Mouse (Mus musculus): ENCODE data around the gene Gm2431.
"Not testable (repeated sequence)": the region's sequence is repeated elsewhere in the genome, so short reads cannot be mapped to it uniquely, and the experiment has no call there.

Gene Gm2431

DNA sequence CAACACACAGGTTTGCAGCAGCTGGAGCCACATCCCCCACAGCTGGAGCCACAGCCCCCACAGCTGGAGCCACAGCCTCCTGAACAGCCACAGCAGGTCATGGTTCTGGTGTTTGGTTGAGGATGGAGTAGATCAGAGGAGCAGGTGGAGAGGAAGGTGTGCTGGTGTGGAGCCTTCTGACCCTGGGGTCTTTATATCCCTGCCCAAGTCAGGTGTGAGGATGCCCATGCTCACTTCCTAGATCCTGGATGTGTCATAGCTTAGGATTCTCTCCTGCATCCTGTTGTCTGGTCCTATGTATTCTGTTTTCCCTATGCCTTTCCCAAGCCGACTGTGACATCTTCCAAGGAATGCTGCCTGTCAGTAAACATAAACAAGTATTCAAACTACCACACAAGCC lies at the start of gene Gm2431:
TSS of gene Gm2431 (minus strand) at position 101 of the 400 bp plus-strand sequence.
- in situ Hi-C loops (cut with MboI, MseI) = not testable (repeated sequence)

DNA sequence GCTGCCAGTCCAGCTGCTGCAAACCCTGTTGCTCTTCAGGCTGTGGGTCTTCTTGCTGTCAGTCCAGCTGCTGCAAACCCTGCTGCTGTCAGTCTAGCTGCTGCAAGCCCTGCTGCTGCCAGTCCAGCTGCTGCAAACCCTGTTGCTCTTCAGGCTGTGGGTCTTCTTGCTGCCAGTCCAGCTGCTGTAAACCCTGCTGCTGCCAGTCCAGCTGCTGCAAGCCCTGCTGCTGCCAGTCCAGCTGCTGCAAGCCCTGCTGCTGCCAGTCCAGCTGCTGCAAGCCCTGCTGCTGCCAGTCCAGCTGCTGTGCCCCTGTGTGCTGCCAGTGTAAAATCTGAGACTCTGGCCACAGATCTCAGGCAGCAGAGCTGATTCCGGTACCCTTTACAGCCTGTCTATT lies 45.8 kb upstream of the Gm2431 start:
- in situ Hi-C loops (cut with MboI, MseI) = not testable (repeated sequence)

DNA sequence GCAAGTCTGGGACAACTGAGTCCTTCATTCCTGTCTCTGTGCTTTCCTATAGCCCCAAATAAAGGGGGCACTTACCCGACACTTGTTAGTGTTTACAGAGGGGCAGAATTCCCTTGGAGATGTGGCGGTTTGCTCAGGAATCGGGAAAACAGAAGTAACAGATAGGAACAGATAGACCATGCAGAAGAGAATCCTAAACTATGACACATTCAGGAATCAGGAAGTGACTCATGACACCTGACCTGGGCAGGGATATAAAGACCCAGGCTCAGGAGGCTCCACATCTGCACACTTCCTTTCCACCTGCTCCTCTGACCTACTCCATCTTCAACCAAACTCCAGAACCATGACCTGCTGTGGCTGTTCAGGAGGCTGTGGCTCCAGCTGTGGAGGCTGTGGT lies 45.1 kb upstream of the Gm2431 start, which contains the start of gene Krtap5-4:
TSS of gene Krtap5-4 (plus strand) at position 301 of the 400 bp plus-strand sequence.
- in situ Hi-C loops (cut with MboI, MseI) = no loop called here

DNA sequence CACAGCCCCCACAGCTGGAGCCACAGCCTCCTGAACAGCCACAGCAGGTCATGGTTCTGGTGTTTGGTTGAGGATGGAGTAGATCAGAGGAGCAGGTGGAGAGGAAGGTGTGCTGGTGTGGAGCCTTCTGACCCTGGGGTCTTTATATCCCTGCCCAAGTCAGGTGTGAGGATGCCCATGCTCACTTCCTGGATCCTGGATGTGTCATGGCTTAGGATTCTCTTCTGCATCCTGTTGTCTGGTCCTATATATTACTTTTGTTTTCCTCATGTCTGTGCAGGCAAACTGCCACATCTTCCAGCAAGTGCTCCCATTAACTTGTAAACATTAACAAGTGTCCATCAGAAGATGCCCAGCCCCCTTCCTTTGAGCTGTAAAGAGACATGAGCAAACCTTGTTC lies 38.9 kb upstream of the Gm2431 start, which contains the start of gene Krtap5-1:
TSS of gene Krtap5-1 (minus strand) at position 101 of the 400 bp plus-strand sequence.
- in situ Hi-C loops (cut with MboI, MseI) = not testable (repeated sequence)

DNA sequence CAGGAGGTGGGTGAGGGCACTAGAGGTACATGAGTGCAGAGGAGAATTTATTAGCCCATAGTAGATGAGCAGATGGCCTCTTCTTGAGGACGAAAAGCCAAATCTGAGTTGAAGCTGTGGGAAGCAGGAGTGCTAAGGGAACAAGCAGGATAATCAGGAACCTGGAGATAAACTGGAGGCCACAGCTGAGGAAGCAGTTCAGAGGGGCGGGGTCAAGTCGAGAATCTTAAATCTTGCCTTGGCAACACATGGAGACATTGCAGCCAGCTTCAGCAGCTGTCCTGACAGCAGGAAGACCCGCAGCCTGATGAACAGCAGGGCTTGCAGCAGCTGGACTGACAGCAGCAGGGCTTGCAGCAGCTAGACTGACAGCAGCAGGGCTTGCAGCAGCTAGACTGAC lies 38.0 kb upstream of the Gm2431 start:
- in situ Hi-C loops (cut with MboI, MseI) = not testable (repeated sequence)

DNA sequence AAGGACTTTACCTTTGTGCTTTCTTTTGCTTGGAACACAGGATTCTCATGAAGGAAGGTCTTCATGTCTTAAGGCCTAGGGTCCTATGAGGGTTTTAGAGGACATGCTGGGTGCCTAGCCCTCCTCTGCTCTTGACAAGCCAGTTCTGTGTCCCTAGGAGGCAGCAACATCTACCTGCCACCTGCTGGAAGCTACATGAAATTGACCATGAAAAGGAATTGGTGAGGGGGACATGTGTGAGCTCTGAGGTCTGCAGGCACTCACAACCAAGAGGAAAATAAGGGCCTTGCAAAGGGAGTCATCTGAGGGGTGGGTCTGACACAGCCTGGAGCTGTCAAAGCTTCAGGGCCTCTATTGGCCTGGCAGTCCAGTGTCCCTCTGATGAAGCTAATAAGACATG lies 37.3 kb upstream of the Gm2431 start:
- in situ Hi-C loops (cut with MboI, MseI) = no loop called here

DNA sequence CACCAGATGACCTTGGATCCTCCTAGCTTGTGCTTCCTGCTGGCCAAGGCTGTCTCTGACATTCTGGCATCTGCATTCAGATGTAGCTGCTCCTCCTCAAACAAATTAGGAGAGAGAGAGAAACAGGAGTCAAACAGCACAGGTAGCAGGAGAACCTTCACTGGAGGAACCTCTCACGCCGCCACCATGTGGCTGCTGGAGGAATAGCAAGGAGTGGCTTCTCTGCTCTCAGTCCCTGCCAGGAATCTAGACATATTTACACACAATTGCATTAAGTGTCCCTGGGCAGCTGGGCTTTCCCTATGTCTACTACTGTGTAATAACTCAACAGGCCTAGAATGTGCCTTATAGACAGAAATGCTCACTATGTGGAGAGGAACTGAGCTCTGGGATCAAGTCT lies 35.7 kb upstream of the Gm2431 start:
- in situ Hi-C loops (cut with MboI, MseI) = not testable (repeated sequence)

DNA sequence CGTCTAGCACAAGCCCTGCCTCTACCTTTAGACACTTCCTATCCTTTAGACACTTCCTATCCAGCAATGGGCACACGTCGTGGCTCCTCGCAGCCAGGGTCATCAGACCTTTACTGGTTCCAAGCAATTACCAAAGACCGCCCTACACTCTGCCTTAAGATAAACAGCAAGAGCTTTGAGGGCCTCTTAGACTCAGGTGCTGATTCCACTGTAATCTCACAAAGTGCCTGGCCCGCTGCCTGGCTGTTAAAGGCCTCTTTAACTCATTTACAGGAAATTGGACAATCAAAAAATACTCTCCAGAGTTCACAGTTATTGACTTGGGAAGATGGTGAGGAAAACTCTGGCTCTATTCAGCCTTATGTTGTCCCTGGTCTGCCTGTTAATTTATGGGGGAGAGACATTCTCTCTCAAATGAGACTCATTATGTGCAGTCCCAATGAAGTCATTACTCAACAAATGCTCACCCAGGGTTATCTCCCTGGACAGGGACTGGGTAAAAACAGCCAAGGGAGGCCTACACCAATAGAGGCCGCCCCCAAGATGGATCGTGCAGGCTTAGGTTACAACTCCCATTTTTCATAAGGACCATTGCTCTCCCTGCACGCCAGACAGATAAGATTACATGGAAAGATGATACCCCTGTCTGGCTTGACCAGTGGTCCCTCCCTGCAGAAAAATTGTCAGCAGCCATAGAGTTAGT lies 27.9 kb upstream of the Gm2431 start:
- in situ Hi-C loops (cut with MboI, MseI) = loop anchor here in 1 of 2 experiments (10.0 kb wide), 1 partner anchor 1241 kb away; no protein-coding TSS in a partner anchor

DNA sequence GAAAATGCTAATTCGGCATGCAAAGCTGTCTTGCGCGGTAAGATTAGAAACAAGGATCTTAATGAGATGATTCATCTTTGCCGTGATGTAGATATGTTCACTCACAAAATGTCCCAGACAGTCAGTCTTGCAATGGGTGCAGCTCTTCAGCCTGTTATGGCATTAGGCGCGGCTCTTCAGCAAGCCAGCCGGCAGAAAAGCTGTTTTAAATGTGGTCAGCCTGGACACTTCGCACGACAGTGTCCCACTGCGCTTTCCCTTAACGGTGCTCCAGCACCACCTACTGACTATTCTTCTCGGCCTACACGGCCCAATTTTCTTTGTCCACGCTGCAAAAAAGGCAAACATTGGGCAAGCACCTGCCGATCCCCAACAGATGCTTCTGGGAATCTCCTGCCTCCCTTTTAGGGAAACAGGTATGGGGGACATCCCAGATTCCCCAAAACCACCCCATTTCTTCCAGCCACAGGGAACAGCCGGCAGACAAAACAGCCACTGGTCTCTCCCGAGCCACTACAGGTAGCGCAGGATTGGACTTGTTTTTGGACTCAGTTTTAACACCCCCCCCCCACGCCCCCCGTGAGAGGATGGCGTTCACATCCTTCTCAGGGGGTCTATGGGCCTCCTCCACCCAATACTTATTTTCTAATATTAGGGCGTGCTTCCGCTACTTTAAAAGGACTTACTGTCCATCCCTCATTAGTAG lies 27.1 kb upstream of the Gm2431 start:
- in situ Hi-C loops (cut with MboI, MseI) = loop anchor here in 1 of 2 experiments (10.0 kb wide), 1 partner anchor 1240 kb away; no protein-coding TSS in a partner anchor

DNA sequence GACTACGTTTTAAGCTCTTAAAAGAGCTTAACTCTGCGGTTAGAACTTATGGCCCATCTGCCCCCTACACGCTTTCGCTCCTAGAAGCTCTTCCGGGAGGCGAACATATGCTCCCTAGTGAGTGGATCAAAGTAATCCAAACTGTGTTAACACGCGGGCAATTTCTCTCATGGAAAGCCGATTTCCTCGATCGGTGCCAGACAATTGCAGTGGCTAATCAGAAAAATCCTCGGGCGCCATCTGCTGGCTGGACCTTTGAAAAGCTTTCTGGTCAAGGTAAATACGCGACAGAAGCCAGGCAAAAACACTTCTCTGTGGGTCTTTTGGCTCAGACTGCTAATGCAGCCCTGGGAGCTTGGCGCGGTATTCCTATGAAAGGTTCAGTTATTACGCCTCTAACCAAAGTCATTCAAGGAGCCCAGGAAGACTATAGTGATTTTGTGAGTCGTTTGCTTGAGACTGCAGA lies 26.5 kb upstream of the Gm2431 start:
- in situ Hi-C loops (cut with MboI, MseI) = loop anchor here in 1 of 2 experiments (10.0 kb wide), 1 partner anchor 1240 kb away; no protein-coding TSS in a partner anchor

DNA sequence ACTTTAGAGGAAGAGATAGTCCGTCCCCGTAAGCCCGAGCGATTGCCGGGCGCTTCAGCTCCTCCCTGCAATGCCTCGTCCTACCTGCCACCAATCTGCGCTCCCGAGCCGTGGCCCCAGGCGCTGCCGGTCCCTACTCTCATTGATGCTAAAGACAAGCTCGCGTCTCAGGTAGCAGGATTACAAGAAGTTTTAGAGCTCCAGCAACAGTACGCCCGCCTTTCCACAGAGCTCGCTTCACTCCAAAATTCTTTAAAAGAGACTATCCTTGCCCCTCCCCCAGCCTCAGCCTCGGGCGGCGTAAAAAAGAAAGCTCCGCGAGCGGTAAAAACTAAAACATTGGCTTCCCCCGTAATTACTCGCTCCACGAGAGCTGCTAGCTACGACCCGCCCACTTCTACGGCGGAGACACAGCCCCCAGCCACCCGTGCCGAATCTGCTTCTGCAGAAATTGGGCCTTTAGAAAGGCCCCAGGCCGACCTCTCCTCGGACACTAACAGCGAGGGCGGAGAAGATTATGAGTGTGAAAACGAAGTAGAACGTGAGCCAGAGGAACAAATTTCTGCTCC lies 26.0 kb upstream of the Gm2431 start:
- in situ Hi-C loops (cut with MboI, MseI) = loop anchor here in 1 of 2 experiments (10.0 kb wide), 1 partner anchor 1239 kb away; no protein-coding TSS in a partner anchor

DNA sequence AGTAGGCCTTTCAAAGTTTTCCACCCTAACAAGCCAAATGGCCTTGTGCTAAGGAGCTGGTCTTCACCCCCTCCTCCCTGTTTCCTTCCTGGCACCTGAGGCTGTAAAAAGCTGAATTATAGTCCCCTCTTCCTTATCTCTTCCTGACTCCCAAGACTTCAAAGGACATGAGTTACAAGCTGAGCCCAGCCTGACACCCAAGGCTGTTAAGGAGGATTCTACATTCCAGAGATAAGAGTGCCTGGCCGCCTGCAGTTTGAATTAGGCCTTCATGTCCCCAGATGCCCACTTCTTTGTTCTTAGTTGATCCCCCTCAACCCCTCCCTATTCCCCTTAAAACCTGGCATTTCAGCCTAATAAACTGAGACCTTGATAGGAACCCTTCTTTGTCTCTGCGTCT lies 24.7 kb upstream of the Gm2431 start:
- in situ Hi-C loops (cut with MboI, MseI) = loop anchor here in 1 of 2 experiments (10.0 kb wide), 1 partner anchor 1238 kb away; no protein-coding TSS in a partner anchor

DNA sequence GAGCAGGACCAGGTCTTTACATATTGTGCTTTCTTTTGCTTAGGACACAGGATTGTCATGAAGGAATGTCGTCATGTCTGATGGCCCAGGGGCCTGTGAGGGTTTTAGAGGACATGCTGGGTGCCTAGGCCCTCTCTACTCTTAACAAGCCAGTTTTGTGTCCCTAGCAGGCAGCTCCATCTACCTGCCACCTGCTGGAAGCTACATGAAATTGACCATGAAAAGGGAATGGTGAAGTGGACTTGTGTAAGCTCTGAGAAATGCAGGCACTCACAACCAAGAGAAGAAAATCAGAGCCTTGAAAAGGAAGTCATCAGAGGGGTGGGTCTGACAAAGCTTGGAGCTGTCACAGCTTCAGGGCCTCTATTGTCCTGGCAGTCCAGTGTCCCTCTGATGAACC lies 21.1 kb upstream of the Gm2431 start:
- in situ Hi-C loops (cut with MboI, MseI) = not testable (repeated sequence)

DNA sequence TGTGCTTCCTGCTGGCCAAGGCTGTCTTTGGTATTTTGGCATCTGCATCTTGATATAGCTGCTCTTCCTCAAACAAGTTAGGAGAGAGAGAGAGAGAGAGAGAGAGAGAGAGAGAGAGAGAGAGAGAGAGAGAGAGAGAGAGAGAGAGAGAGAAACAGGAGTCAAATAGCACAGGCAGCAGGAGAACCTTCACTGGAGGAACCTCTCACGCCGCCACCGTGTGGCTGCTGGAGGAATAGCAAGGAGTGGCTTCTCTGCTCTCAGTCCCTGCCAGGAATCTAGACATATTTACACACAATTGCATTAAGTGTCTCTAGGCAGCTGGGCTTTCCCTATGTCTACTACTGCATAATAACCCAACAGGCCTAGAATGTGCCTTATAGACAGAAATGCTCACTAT lies 20.0 kb upstream of the Gm2431 start:
- in situ Hi-C loops (cut with MboI, MseI) = not testable (repeated sequence)

DNA sequence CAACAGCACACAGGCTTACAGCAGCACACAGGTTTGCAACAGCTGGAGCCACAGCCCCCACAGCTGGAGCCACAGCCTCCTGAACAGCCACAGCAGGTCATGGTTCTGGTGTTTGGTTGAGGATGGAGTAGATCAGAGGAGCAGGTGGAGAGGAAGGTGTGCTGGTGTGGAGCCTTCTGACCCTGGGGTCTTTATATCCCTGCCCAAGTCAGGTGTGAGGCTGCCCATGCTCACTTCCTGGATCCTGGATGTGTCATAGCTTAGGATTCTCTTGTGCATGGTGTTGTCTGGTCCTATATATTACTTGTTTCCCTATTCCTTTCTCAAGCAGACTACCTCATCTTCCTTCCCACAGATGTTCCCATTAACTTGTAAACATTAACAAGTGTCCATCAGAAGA lies 16.1 kb upstream of the Gm2431 start, which contains the start of gene Gm4559:
TSS of gene Gm4559 (minus strand) at position 101 of the 400 bp plus-strand sequence.
- in situ Hi-C loops (cut with MboI, MseI) = not testable (repeated sequence)

DNA sequence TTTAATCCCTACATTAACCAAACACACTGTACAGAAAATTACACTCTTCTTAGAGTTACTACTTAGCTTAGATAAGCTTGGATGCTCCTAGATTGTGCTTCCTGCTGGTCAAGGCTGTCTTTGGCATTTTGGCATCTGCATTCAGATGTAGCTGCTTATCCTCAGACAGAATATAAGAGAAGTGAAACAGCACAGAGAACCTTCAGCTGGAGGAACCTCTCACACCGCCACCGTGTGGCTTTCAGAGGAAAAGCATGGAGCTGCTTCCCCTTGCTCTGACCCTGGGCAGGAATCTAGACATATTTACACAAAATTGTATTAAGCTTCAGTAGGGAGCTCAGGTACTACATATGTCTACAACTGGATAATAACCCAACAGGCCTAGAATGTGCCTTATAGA lies 2.6 kb downstream of the Gm2431 start:
- in situ Hi-C loops (cut with MboI, MseI) = no loop called here

DNA sequence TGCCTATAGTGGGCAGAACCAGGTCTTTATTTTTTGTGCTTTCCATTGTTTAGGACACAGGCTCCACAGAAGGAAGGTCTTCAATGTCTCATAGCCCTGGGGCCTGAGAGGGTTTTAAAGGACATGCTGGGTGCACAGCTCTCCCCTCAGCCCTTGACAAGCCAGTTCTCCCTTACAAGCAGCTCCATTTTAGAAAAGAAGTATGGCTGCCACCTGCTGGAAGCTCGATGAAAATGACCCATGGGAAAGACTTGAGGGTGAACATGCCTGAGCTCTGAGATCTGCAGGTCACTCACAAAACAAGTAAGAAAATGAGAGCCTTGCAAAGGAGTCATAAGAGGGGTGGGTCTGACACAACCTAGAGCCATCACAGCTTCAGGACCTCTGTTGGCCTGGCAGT lies 8.3 kb downstream of the Gm2431 start:
- in situ Hi-C loops (cut with MboI, MseI) = no loop called here

DNA sequence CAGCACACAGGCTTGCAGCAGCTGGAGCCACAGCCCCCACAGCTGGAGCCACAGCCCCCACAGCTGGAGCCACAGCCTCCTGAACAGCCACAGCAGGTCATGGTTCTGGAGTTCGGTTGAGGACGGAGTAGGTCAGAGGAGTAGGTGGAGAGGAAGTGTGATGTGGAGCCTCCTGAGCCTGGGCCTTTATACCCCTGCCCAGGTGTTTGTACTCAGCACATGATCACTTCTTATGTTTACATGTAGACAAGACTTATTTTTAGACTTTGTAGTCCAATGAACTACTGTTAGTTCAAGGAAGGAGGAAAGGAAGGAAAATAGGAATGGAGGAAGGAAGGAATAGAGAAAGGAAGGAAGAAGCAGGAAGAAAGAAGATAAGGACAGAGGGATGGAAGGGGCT lies 17.2 kb downstream of the Gm2431 start, which contains the start of gene Gm40460:
TSS of gene Gm40460 (minus strand) at position 101 of the 400 bp plus-strand sequence.
- in situ Hi-C loops (cut with MboI, MseI) = loop anchor here in 1 of 2 experiments (5.0 kb wide), 1 partner anchor 49 kb away; the partner anchor contains the start of gene Gm10153

DNA sequence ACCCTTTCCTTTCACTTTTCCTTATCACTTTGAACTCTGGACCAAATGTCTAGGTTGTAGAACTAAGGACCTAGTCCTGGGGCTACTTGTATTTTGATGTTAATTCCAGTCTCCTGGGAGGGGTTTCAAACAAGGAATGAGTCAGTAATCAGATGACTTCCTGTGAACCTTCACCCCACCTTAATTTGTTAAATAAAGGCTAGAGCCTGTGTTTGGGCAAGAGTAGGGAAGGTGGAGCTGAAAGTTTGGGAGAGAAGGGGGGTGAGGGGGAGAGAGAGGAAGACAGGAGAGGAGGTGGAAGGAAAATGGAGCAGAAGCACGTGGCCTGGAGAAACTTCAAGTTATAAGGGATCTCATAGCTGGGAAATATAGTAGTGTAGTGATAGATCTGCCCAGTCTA lies 26.6 kb downstream of the Gm2431 start:
- in situ Hi-C loops (cut with MboI, MseI) = no loop called here

DNA sequence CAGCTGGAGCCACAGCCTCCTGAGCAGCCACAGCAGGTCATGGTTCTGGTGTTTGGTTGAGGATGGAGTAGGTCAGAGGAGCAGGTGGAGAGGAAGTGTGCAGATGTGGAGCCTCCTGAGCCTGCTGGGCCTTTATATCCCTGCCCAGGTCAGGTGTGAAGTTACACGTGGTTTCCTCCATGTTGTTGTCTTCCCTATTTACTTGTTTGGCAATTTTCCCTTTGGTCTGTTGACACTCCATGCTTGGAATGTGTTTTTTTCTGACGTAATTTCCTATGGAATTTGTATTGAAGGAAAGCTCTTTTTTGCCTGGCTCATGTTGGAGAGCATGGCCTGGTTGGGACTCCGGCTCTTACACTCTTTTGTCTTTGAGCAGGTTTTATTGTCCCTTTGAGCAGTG lies 28.3 kb downstream of the Gm2431 start, which contains the start of gene Krtap5-5:
TSS of gene Krtap5-5 (minus strand) at position 101 of the 400 bp plus-strand sequence.
- in situ Hi-C loops (cut with MboI, MseI) = not testable (repeated sequence)

DNA sequence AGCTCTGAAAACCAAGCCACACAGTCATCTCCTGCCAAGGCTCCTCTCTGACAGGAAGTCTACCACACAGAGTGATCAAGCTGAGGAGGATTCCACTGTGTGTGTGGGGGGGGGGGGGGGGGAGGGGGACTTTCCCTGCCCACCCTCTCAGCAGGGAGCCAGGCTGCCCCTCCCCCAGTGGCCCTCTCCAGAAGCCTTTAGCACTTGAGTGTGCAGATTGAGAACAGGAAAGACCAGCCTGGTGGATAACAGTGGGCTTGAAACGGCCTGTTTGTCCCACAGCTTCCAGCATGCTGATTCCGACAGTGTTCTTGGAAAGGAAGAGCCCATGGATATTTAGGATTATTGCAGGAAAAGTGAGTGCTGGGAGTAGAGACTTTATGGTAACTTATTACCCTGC lies 33.6 kb downstream of the Gm2431 start:
- in situ Hi-C loops (cut with MboI, MseI) = no loop called here

DNA sequence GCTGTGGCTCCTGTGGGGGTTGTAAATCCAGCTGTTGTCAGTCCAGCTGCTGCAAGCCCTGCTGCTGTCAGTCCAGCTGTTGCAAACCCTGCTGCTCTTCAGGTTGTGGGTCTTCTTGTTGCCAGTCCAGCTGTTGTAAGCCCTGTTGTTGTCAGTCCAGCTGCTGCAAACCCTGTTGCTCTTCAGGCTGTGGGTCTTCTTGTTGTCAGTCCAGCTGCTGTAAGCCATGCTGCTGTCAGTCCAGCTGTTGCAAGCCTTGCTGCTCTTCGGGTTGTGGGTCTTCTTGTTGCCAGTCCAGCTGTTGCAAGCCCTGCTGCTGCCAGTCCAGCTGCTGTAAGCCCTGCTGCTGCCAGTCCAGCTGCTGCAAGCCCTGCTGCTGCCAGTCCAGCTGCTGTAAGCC lies 46.0 kb downstream of the Gm2431 start:
- in situ Hi-C loops (cut with MboI, MseI) = not testable (repeated sequence)
